Mouse (Mus musculus): Measurements from ENCODE around the gene Slc39a11. TPM values are rescaled to one million over a fixed set of nuclear protein-coding genes. Genes with fewer than 3 reads are reported as not detected.
A peak's percentile ranks its signal among the peaks of the same experiment; 100 is the strongest.

Slc39a11 gene
- polyA plus RNA-seq, 1 experiment from 2014 or later, result 15.1 TPM

DNA sequence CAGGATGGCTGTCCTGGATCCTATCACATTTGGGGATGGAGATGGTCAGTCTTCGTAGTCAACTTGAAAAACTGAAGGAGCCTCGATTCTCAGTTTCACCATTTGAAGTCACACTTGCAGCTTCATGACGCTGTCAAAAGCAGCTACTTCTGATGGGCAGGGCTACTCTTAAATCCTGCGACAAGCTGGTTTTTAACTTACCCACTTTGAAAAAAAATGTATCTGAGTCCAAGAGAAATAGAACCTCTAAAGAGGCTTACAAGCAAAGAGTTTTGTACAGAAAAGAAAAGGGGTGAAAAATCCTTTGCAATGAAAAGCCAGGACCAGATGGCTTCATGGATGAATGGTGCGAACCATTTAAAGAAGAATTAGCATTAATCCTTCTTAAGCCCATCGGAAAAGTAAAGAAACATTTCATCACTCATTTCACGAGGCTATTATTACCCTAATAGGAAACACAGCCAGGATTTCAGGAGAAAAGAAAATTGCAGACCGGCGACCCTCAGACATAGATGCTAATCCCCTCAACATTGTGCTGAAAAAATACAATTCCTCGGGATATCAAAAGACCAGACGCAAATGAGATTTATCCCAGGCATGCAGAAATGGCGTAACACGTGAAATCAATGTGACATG lies 437.4 kb downstream of the Slc39a11 start:
- H3K9me3 ChIP-seq (ENCODE audit: low read length), result no peaks in the 10 kb centered on the region
- 73% methylated on average over 13 of the region's 13 CpGs for WGBS
- TF ChIP-seq EP300 (IDR thresholded peaks at IDR 0.05) (no peak), CTCF (IDR thresholded peaks at IDR 0.05) (no peak)
- H3K27me3 ChIP-seq (replicated peaks; ENCODE audit: insufficient read depth, low read length), result no peaks in the 10 kb centered on the region
- H3K9ac ChIP-seq (replicated peaks; ENCODE audit: low read depth), result no peak overlapping the region
- ATAC-seq (no peak), DNase-seq (ENCODE audit: low spot score) (no peak)
- no peak overlapping the region for H3K4me3 ChIP-seq (ENCODE audit: low read depth, low read length)
- H3K36me3 ChIP-seq (ENCODE audit: insufficient read depth, low read length), result no peaks in the 10 kb centered on the region
- no peak overlapping the region for H3K27ac ChIP-seq (ENCODE audit: low read length)
- H3K4me2 ChIP-seq (replicated peaks; ENCODE audit: low read depth, low read length), result no peak overlapping the region
- no peaks in the 10 kb centered on the region; the same call in 1 of the 2 replicates for H3K4me1 ChIP-seq (ENCODE audit: insufficient read depth, low read depth, low read length)

GRCm38 (mm10) chr11:113209220-113209878 lies 440.5 kb downstream of the Slc39a11 start:
- Histone ChIP-seq H3K9me3 (ENCODE audit: low read length) (no peaks in the 10 kb centered on the region), H3K4me3 (ENCODE audit: low read depth, low read length) (no peak overlapping the region), H3K27ac (ENCODE audit: low read length) (no peak overlapping the region), H3K36me3 (ENCODE audit: insufficient read depth, low read length) (no peaks in the 10 kb centered on the region), H3K4me1 (ENCODE audit: insufficient read depth, low read depth, low read length) (no peaks in the 10 kb centered on the region; the same call in 1 of the 2 replicates), H3K27me3 (replicated peaks; ENCODE audit: insufficient read depth, low read length) (no peaks in the 10 kb centered on the region), H3K4me2 (replicated peaks; ENCODE audit: low read depth, low read length) (no peak overlapping the region), H3K9ac (replicated peaks; ENCODE audit: low read depth) (no peak overlapping the region)
- DNase-seq (ENCODE audit: low spot score) (no peak), ATAC-seq (0 out of 2 replicates have a peak, but pooled peaks have one; percentile 25)
- WGBS, result 46% methylated on average over 16 of the region's 16 CpGs
- TF ChIP-seq EP300 (IDR thresholded peaks at IDR 0.05) (no peak), CTCF (IDR thresholded peaks at IDR 0.05) (no peak)

DNA sequence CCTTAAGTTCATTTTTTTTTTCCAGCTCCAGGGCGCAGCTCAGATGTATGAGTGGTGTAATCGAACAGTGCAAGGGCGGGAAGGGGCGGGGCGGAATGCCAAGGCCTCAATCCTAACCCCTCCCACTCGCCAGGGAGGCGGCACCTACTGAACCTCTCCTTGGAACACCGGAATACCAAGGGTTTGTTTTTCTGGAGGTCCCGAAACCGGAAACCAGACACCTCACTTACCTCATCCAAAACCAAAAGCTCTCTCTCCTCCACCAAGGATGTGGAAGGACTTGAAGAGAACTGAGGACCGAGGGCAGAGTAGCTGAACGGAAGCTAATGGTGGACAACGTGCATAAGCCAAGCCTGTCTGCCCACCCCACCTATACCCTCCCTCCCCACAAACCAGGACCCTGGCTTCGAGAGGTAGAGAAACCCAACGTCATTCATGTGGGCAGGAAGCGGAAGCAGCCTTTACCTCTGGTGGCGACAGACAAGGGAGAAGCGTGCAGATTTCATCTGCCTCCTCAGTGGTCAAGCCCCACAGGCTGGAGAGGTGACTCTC lies 441.3 kb downstream of the Slc39a11 start:
- peak; percentile 65 for DNase-seq (ENCODE audit: low spot score)
- ATAC-seq, result peak; percentile 81
- Histone ChIP-seq H3K4me1 (ENCODE audit: insufficient read depth, low read depth, low read length) (no peaks in the 10 kb centered on the region; the same call in 1 of the 2 replicates), H3K4me3 (ENCODE audit: low read depth, low read length) (no peak overlapping the region), H3K9ac (replicated peaks; ENCODE audit: low read depth) (no peak overlapping the region), H3K27ac (ENCODE audit: low read length) (no peak overlapping the region), H3K27me3 (replicated peaks; ENCODE audit: insufficient read depth, low read length) (no peaks in the 10 kb centered on the region), H3K36me3 (ENCODE audit: insufficient read depth, low read length) (no peaks in the 10 kb centered on the region), H3K9me3 (ENCODE audit: low read length) (no peaks in the 10 kb centered on the region), H3K4me2 (replicated peaks; ENCODE audit: low read depth, low read length) (peak overlapping the region; percentile 33)
- WGBS, result 45% methylated on average over 18 of the region's 18 CpGs
- no peak for TF ChIP-seq EP300 (IDR thresholded peaks at IDR 0.05)
- TF ChIP-seq CTCF (IDR thresholded peaks at IDR 0.05), result no peak

DNA sequence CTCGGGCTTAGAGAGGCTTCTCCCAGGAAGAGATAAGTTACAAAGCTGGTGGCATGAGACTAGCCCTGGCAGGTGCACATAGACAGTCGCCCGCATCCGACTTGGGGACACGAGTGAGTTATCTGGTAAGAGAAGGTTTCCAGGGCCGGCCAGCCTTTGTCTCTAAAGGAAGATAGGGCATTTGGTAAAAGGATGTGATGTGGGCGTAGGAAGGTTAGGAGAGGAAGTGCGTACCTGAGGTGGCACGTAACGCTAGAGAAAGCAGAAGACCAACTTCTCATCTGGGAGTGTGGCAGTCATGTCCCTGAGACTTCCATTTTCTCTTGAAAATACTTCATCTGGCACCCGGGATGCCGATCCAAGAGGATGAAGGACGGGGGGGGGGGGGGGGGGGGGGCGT lies 441.9 kb downstream of the Slc39a11 start:
- Histone ChIP-seq H3K4me2 (replicated peaks; ENCODE audit: low read depth, low read length) (no peak overlapping the region), H3K27me3 (replicated peaks; ENCODE audit: insufficient read depth, low read length) (no peaks in the 10 kb centered on the region)
- 84% methylated on average over 11 of the region's 14 CpGs for WGBS

DNA sequence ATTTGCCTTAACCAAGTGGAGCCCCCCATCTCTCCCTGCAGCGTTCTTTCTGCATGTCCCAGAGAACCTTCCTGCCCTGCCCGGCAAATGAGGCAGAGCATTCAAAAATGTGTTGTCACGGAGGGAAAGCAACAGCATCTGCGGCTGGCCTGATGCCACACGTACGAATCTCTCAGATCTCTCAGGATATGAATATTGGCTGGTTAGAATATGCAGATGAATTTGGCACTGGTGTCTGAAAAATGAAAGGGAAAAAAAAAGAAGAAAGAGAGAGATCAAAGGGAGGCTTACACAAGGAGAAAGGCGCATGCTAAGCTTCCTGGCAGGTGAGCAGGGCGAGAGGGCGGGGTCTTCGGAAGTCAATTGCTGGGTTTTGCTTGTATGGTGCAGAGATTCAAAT lies 443.8 kb downstream of the Slc39a11 start:
- Histone ChIP-seq H3K9me3 (ENCODE audit: low read length) (no peaks in the 10 kb centered on the region), H3K4me2 (replicated peaks; ENCODE audit: low read depth, low read length) (no peak overlapping the region), H3K4me3 (ENCODE audit: low read depth, low read length) (no peak overlapping the region), H3K4me1 (ENCODE audit: insufficient read depth, low read depth, low read length) (peaks cover 2% of the 10 kb centered on the region), H3K27me3 (replicated peaks; ENCODE audit: insufficient read depth, low read length) (no peaks in the 10 kb centered on the region), H3K36me3 (ENCODE audit: insufficient read depth, low read length) (no peaks in the 10 kb centered on the region), H3K9ac (replicated peaks; ENCODE audit: low read depth) (no peak overlapping the region), H3K27ac (ENCODE audit: low read length) (no peak overlapping the region)
- TF ChIP-seq EP300 (IDR thresholded peaks at IDR 0.05) (no peak), CTCF (IDR thresholded peaks at IDR 0.05) (no peak)
- 68% methylated on average over 10 of the region's 10 CpGs for WGBS
- ATAC-seq (no peak), DNase-seq (ENCODE audit: low spot score) (no peak)

More for the DNA sequence above, 441.9 kb downstream of the Slc39a11 start:
- Histone ChIP-seq H3K4me1 (ENCODE audit: insufficient read depth, low read depth, low read length) (no peaks in the 10 kb centered on the region; the same call in 1 of the 2 replicates), H3K27ac (ENCODE audit: low read length) (no peak overlapping the region), H3K4me3 (ENCODE audit: low read depth, low read length) (no peak overlapping the region), H3K9ac (replicated peaks; ENCODE audit: low read depth) (no peak overlapping the region), H3K9me3 (ENCODE audit: low read length) (no peaks in the 10 kb centered on the region), H3K36me3 (ENCODE audit: insufficient read depth, low read length) (no peaks in the 10 kb centered on the region)
- no peak for DNase-seq (ENCODE audit: low spot score)
- no peak for ATAC-seq
- TF ChIP-seq EP300 (IDR thresholded peaks at IDR 0.05) (no peak), CTCF (IDR thresholded peaks at IDR 0.05) (no peak)

- DNase-seq (ENCODE audit: low spot score), result no peak
- no peak overlapping the region for H3K9ac ChIP-seq (replicated peaks; ENCODE audit: low read depth)
- H3K4me1 ChIP-seq (ENCODE audit: insufficient read depth, low read depth, low read length), result peaks cover 8% of the 10 kb centered on the region
- ATAC-seq, result no peak
- H3K4me2 ChIP-seq (replicated peaks; ENCODE audit: low read depth, low read length), result no peak overlapping the region
- no peak overlapping the region for H3K4me3 ChIP-seq (ENCODE audit: low read depth, low read length)
- 81% methylated on average over 7 of the region's 7 CpGs for WGBS
- H3K27ac ChIP-seq (ENCODE audit: low read length), result no peak overlapping the region
- TF ChIP-seq EP300 (IDR thresholded peaks at IDR 0.05) (no peak), CTCF (IDR thresholded peaks at IDR 0.05) (no peak)
- no peaks in the 10 kb centered on the region for H3K9me3 ChIP-seq (ENCODE audit: low read length)
- 0 out of 2 replicates have a peak, but pooled peaks cover 3% of the 10 kb centered on the region for H3K27me3 ChIP-seq (replicated peaks; ENCODE audit: insufficient read depth, low read length)
- H3K36me3 ChIP-seq (ENCODE audit: insufficient read depth, low read length), result no peaks in the 10 kb centered on the region
These were observed 446.9 kb downstream of the Slc39a11 start for GRCm38 (mm10) chr11:113203008-113203407.

All from lung, postnatal 0 days (tissue).